Mouse (Mus musculus): Measurements from ENCODE around the gene A630089N07Rik.

DNA sequence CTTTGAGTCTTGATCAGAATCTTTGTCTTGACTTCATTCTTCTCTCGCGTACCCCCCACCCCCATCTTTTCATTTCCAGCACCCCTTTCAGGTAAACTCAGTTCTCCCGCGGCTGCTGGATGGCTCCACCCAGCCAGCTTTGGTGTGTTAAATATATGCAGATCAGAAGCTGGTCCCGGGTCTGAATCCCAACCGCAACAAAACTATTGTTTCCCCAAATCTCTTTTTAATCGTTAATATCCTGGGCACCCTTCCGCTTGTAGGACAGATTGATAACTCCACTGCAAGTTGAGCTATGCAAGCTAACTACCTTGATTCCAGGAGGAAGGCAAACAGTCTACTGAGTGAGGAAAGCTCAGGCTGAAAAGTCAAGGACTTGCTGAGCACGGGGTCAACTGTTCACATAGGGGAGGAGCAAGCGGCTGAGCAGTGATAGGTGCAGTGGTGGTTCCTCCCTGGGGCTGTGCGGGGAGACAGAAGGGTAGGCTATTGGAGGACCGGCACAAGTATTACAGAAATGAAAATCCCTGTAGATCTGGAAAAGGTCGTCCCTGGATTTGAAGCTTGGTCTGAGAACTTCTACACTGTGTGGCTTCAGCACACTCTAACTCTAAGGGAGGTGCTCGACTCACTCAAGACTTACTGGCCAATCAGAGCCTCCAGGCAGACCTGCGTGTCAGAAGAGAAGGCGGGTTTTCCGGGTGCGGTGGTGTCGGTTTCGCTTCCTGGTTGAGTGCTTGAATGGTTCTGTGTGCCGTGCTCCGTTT lies 85.5 kb downstream of the A630089N07Rik start, which contains the start of gene B230307C23Rik:
- TF ChIP-seq GATA1 (IDR thresholded peaks at IDR 0.05; ENCODE audit: borderline replicate concordance, low read length) (no peak), FLI1 (IDR thresholded peaks at IDR 0.05; ENCODE audit: low read length) (no peak)

All from megakaryocyte, embryonic 14.5 days (primary cell).